Comparison of ENCODE assay signal across 16 mouse cellular contexts in the genomic region with DNA sequence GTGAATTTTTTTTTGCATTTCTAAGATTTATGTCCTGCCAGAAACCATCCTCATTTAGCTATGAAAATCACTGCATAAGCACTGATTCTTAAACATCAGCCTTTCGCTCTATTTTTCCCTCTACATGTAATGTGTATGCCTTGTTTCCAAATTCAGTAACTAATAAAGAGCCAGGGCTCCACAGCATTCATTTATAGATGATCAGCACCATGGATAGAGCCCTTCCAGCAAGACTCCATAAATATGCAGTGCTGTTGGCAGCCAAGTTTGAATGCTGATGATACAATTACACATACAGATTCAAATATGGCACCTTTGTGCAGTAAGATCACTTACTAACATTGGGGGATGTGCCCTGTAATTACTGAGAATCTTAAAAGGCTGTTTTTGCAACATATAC. TPM values are rescaled to one million over a fixed set of nuclear protein-coding genes. Genes with fewer than 3 reads are reported as not detected.
A peak's percentile ranks its signal among the peaks of the same experiment; 100 is the strongest.
DNase-seq lines count a peak whose midpoint lies in the region; ATAC-seq and TF ChIP-seq lines count a peak whose summit lies in the region.
"Had no signal": no experiment of that assay in that cellular context is flagged by ENCODE, and none has a peak within 500 bp of the region (broad histone marks: within the 10 kb centered on the region; RNA-seq: fewer than 3 reads in every experiment).

No protein-coding gene starts in this region.

- WGBS in kidney, postnatal 0 days: 78% methylated on average over 1 of the region's 1 CpGs
- WGBS in kidney, embryonic 15.5 days: 84% methylated on average over 1 of the region's 1 CpGs
- WGBS in embryonic facial prominence, embryonic 14.5 days: 75% methylated on average over 1 of the region's 1 CpGs

- no peak overlapping the region for H3K9ac ChIP-seq in kidney, postnatal 0 days (ENCODE audit: low read depth, low read length)
- H3K9ac ChIP-seq in kidney, embryonic 15.5 days: no peak overlapping the region
- H3K9ac ChIP-seq in embryonic facial prominence, embryonic 14.5 days (ENCODE audit: low read depth, low read length): no peak overlapping the region
- H3K9ac ChIP-seq: heart, embryonic 15.5 days; intestine, embryonic 15.5 days; stomach, embryonic 15.5 days had no signal

- peak; percentile 5 for DNase-seq in adrenal gland, postnatal 10 days
- no peak for DNase-seq in adrenal gland, postnatal 36 days
- DNase-seq in kidney, postnatal 0 days (ENCODE audit: low spot score): peak; percentile 78
- peak; percentile 29 for DNase-seq in Muller cell, postnatal 12 days (ENCODE audit: inconsistent ontology term)
- peak; percentile 73 for DNase-seq in embryonic facial prominence, embryonic 14.5 days (ENCODE audit: low spot score)
- no peak for DNase-seq in left cerebral cortex, adult 2 months (ENCODE audit: extremely low spot score in 1 of 2, low spot score in 2 of 2)
- no peak for DNase-seq in frontal cortex, postnatal 14 days (ENCODE audit: low spot score in 2 of 2)
- DNase-seq: adrenal gland, adult 8-10 months; cerebellum, adult 11-12 months; gastrocnemius, postnatal 36 days had no signal

- no peak for TF ChIP-seq CTCF in kidney, postnatal 0 days (IDR thresholded peaks at IDR 0.05; ENCODE audit: low read depth)
- no peak for TF ChIP-seq CTCF in left cerebral cortex, adult 2 months (IDR thresholded peaks at IDR 0.05)

- intact Hi-C loops in left cerebral cortex, adult 2 months (cut with DNase I): no loop called here

- no peaks in the 10 kb centered on the region for H3K36me3 ChIP-seq in kidney, postnatal 0 days (ENCODE audit: insufficient read depth, low read length)
- no peaks in the 10 kb centered on the region for H3K36me3 ChIP-seq in kidney, embryonic 15.5 days
- H3K36me3 ChIP-seq in embryonic facial prominence, embryonic 14.5 days (ENCODE audit: control insufficient read depth, insufficient read depth, low read length): no peaks in the 10 kb centered on the region
- H3K36me3 ChIP-seq: G1E; heart, embryonic 15.5 days; intestine, embryonic 15.5 days; stomach, embryonic 15.5 days had no signal

- H3K9me3 ChIP-seq in kidney, postnatal 0 days (replicated peaks; ENCODE audit: low read length): no peaks in the 10 kb centered on the region
- no peaks in the 10 kb centered on the region for H3K9me3 ChIP-seq in kidney, embryonic 15.5 days (replicated peaks)
- no peaks in the 10 kb centered on the region for H3K9me3 ChIP-seq in embryonic facial prominence, embryonic 14.5 days (ENCODE audit: control insufficient read depth, low read length)
- H3K9me3 ChIP-seq: heart, embryonic 15.5 days; intestine, embryonic 15.5 days; stomach, embryonic 15.5 days had no signal

- no peak overlapping the region for H3K27ac ChIP-seq in kidney, postnatal 0 days
- no peak overlapping the region for H3K27ac ChIP-seq in kidney, embryonic 15.5 days
- no peak overlapping the region for H3K27ac ChIP-seq in embryonic facial prominence, embryonic 14.5 days (replicated peaks; ENCODE audit: low read depth, low read length)
- H3K27ac ChIP-seq in left cerebral cortex, adult 2 months: no peak overlapping the region
- H3K27ac ChIP-seq: heart, embryonic 15.5 days; intestine, embryonic 15.5 days; stomach, embryonic 15.5 days had no signal

- no peak overlapping the region for H3K4me2 ChIP-seq in kidney, postnatal 0 days (ENCODE audit: low read length)
- no peak overlapping the region for H3K4me2 ChIP-seq in kidney, embryonic 15.5 days
- H3K4me2 ChIP-seq in embryonic facial prominence, embryonic 14.5 days (ENCODE audit: low read depth, low read length): no peak overlapping the region
- H3K4me2 ChIP-seq: heart, embryonic 15.5 days; intestine, embryonic 15.5 days; liver, embryonic 11.5 days; stomach, embryonic 15.5 days had no signal

- H3K4me3 ChIP-seq in kidney, postnatal 0 days (replicated peaks; ENCODE audit: low read depth, low read length): no peak overlapping the region
- H3K4me3 ChIP-seq in kidney, embryonic 15.5 days (replicated peaks): no peak overlapping the region
- no peak overlapping the region for H3K4me3 ChIP-seq in embryonic facial prominence, embryonic 14.5 days (ENCODE audit: low read depth, low read length)
- H3K4me3 ChIP-seq in left cerebral cortex, adult 2 months: no peak overlapping the region
- H3K4me3 ChIP-seq: heart, embryonic 15.5 days; intestine, embryonic 15.5 days; stomach, embryonic 15.5 days had no signal

- no peaks in the 10 kb centered on the region for H3K27me3 ChIP-seq in kidney, postnatal 0 days (ENCODE audit: insufficient read depth, low read length)
- H3K27me3 ChIP-seq in kidney, embryonic 15.5 days: no peaks in the 10 kb centered on the region
- no peaks in the 10 kb centered on the region for H3K27me3 ChIP-seq in embryonic facial prominence, embryonic 14.5 days (replicated peaks; ENCODE audit: control insufficient read depth, insufficient read depth, low read length)
- H3K27me3 ChIP-seq: heart, embryonic 15.5 days; intestine, embryonic 15.5 days; stomach, embryonic 15.5 days had no signal

- no peaks in the 10 kb centered on the region for H3K4me1 ChIP-seq in kidney, postnatal 0 days (replicated peaks; ENCODE audit: insufficient read depth, low read length)
- no peaks in the 10 kb centered on the region for H3K4me1 ChIP-seq in kidney, embryonic 15.5 days
- H3K4me1 ChIP-seq in embryonic facial prominence, embryonic 14.5 days (ENCODE audit: control insufficient read depth, insufficient read depth, low read length): no peaks in the 10 kb centered on the region
- H3K4me1 ChIP-seq: heart, embryonic 15.5 days; intestine, embryonic 15.5 days; stomach, embryonic 15.5 days had no signal

- no peak for ATAC-seq in kidney, postnatal 0 days (replicated peaks; ENCODE audit: low FRiP score, low read depth)
- no peak for ATAC-seq in kidney, embryonic 15.5 days (replicated peaks; ENCODE audit: low FRiP score)
- no peak for ATAC-seq in embryonic facial prominence, embryonic 14.5 days (ENCODE audit: low read depth)
- ATAC-seq: intestine, embryonic 15.5 days had no signal

RNA-seq across cellular contexts. Expression of gene Nwd2, which starts 40.2 kb away (rescaled TPM):
- under 1 TPM; 0.06 to 0.21 TPM for total RNA-seq in adrenal gland, postnatal 10 days (2021)
- not detected for total RNA-seq in adrenal gland, postnatal 36 days (2021)
- 0.43 TPM in 2 replicates for polyA plus RNA-seq in kidney, postnatal 0 days (2015; fragmentation: Nextera tagmentation; extraction: Ambion mirVana)
- polyA plus RNA-seq in kidney, embryonic 15.5 days (2015; fragmentation: Nextera tagmentation; extraction: Ambion mirVana): 0.23 and 0.49 TPM in 2 replicates
- polyA plus RNA-seq in embryonic facial prominence, embryonic 14.5 days (2014; fragmentation: Nextera tagmentation; extraction: Ambion mirVana): 1.4 and 1.5 TPM in 2 replicates
- total RNA-seq in left cerebral cortex, adult 2 months (2021): 10 to 100 TPM; 35.4 to 45.1 TPM
- total RNA-seq: gastrocnemius, postnatal 36 days had no signal
- polyA plus RNA-seq: G1E; heart, embryonic 15.5 days had no signal

Comparison
In these comparisons a context has a peak if more than half of its experiments do, and no peak if none do; other contexts are left out.
1. DNase-seq: peak in adrenal gland, postnatal 10 days (single experiment), kidney, postnatal 0 days (single experiment), Muller cell, postnatal 12 days (single experiment) and embryonic facial prominence, embryonic 14.5 days (single experiment); none in adrenal gland, postnatal 36 days (0 of 2), left cerebral cortex, adult 2 months (0 of 2) and frontal cortex, postnatal 14 days (0 of 2).
2. RNA of gene Nwd2, which starts 40.2 kb away (total RNA-seq): 35.4 to 45.1 TPM in left cerebral cortex, adult 2 months; 0.06 to 0.21 TPM in adrenal gland, postnatal 10 days and not detected in adrenal gland, postnatal 36 days; every median in the first group is over 10 times any median in the second.